Mouse (Mus musculus): ENCODE data around the gene Cd300lf. TPM values are rescaled to one million over a fixed set of nuclear protein-coding genes. Genes with fewer than 3 reads are reported as not detected.

Gene Cd300lf
- total and polyA plus RNA-seq, 2 experiments from 2014 or later = 0.10 to 0.16 TPM

DNA sequence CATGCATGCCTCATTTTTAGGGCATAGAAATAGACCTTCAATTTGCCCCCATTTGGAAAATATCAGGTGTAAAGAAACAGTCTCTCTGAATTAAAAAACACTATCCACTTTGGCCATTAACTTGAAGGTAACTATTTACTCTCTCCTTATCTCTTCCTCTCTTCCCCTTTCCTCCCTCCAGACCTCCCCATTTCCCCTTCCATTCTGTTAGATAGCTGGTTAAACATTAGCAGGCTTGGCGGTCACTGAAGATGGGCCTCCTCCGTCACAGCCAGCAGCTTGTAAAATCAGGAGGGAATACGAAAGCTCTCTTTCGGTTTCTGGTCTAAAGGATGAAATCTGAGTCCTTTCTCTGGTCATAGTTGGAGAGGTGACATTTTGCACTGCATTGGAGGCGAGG, 57.9 kb downstream of the Cd300lf start:
- no peak overlapping the region for H3K4me3 ChIP-seq (ENCODE audit: low read depth, low read length)
- DNase-seq (ENCODE audit: low spot score) = no peak
- no peaks in the 10 kb centered on the region for H3K27me3 ChIP-seq (ENCODE audit: insufficient read depth, low read length)
- no peaks in the 10 kb centered on the region for H3K36me3 ChIP-seq (ENCODE audit: insufficient read depth, low read length)
- no peak for TF ChIP-seq CTCF (IDR thresholded peaks at IDR 0.05)
- no peak for ATAC-seq (ENCODE audit: low FRiP score)
- no peak overlapping the region for H3K4me2 ChIP-seq (ENCODE audit: low read depth, low read length, poor library complexity, severe bottlenecking)
- H3K9me3 ChIP-seq (ENCODE audit: low read length) = no peaks in the 10 kb centered on the region
- WGBS = 80% methylated on average over 5 of the region's 5 CpGs
- no peaks in the 10 kb centered on the region; the same call in 1 of the 2 replicates for H3K4me1 ChIP-seq (ENCODE audit: insufficient read depth, low read length)
- no peak overlapping the region for H3K9ac ChIP-seq (replicated peaks; ENCODE audit: low read length, poor library complexity, severe bottlenecking)
- no peak overlapping the region for H3K27ac ChIP-seq (ENCODE audit: low read depth, low read length)

DNA sequence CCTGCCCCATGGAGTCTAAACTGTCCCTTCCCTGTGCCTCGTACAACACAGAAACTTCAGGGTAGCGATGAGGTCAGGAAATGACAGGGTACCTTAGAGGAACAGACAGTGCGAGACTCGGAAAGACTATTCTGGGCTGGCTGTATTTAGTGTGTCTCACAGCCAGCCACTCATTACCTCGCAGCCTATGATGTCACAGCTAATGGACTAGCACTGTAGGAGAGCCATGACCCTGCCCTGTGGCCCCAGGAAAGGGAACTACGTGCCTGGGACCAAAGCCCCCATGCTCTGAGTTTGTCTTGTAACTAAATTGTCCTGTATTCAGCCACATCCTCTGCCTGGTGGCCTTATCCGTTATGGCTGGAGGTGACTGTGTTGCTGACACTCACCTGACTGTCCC, 58.4 kb downstream of the Cd300lf start:
- ATAC-seq (ENCODE audit: low FRiP score) (no peak), DNase-seq (ENCODE audit: low spot score) (no peak)
- WGBS = 78% methylated on average over 7 of the region's 7 CpGs
- Histone ChIP-seq H3K4me1 (ENCODE audit: insufficient read depth, low read length) (no peaks in the 10 kb centered on the region; the same call in 1 of the 2 replicates), H3K4me3 (ENCODE audit: low read depth, low read length) (no peak overlapping the region), H3K27me3 (ENCODE audit: insufficient read depth, low read length) (no peaks in the 10 kb centered on the region), H3K4me2 (ENCODE audit: low read depth, low read length, poor library complexity, severe bottlenecking) (no peak overlapping the region), H3K9me3 (ENCODE audit: low read length) (no peaks in the 10 kb centered on the region), H3K27ac (ENCODE audit: low read depth, low read length) (no peak overlapping the region), H3K36me3 (ENCODE audit: insufficient read depth, low read length) (no peaks in the 10 kb centered on the region), H3K9ac (replicated peaks; ENCODE audit: low read length, poor library complexity, severe bottlenecking) (no peak overlapping the region)
- no peak for TF ChIP-seq CTCF (IDR thresholded peaks at IDR 0.05)

DNA sequence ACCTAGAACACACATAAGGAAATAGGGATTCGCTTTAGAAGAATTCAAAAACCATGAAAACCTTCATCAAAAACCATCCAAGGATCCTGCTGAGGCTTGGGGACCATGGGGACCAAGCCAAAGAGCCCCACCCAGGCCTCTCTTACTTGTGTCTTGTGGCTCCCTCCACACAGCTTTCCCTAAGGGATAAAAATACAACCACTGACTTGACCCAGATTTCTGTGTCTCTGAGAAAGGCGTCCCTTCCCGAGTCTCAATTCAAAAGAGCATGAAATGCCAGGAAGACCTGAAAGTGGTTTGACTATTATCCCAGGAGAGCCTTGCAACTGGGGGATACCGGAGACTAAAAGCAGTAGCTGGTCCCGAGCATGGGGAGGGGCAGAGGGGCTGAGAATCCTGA, 60.8 kb downstream of the Cd300lf start:
- Histone ChIP-seq H3K27me3 (ENCODE audit: insufficient read depth, low read length) (no peaks in the 10 kb centered on the region), H3K27ac (ENCODE audit: low read depth, low read length) (no peak overlapping the region), H3K4me2 (ENCODE audit: low read depth, low read length, poor library complexity, severe bottlenecking) (no peak overlapping the region), H3K36me3 (ENCODE audit: insufficient read depth, low read length) (no peaks in the 10 kb centered on the region), H3K9me3 (ENCODE audit: low read length) (no peaks in the 10 kb centered on the region), H3K4me1 (ENCODE audit: insufficient read depth, low read length) (no peaks in the 10 kb centered on the region; the same call in 1 of the 2 replicates), H3K4me3 (ENCODE audit: low read depth, low read length) (no peak overlapping the region), H3K9ac (replicated peaks; ENCODE audit: low read length, poor library complexity, severe bottlenecking) (no peak overlapping the region)
- no peak for DNase-seq (ENCODE audit: low spot score)
- no peak for TF ChIP-seq CTCF (IDR thresholded peaks at IDR 0.05)
- WGBS = 51% methylated on average over 5 of the region's 5 CpGs
- ATAC-seq (ENCODE audit: low FRiP score) = no peak

DNA sequence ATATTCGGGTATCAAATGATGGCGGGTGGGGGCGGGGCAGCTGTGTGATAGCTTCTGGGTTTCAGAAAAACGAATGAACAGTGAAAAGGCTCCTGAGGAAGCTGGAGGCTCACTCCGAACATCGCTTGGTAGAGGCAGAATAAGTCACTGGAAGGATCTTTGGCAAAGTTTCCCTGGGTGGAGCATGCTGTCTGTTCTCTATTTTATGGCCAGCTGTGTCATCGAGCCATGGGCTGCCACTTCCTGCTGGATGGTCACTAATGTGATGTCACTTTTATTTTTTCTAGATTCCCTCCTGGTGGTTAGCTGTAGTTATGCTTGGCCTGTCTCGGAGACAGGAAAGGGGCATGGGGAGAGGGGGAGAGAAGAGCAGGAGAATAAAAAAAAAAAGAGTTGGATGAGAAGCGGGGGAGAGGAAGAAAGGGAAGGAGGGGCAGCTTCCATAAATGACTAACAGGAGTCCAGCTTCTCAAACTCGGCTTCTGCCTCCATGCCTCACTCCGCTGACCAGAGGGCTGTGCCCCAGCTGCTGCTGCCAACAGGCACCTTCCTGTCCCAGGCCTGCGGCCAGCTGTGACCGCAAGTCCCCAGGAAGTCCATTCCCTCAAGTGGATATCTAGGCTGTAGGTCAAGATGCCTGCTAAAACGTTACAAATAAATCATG, 62.0 kb downstream of the Cd300lf start:
- no peaks in the 10 kb centered on the region; the same call in 1 of the 2 replicates for H3K4me1 ChIP-seq (ENCODE audit: insufficient read depth, low read length)
- H3K27ac ChIP-seq (ENCODE audit: low read depth, low read length) = no peak overlapping the region
- H3K9me3 ChIP-seq (ENCODE audit: low read length) = no peaks in the 10 kb centered on the region
- peak; percentile 85 for DNase-seq (ENCODE audit: low spot score)
- peak overlapping the region; percentile 10 for H3K4me2 ChIP-seq (ENCODE audit: low read depth, low read length, poor library complexity, severe bottlenecking)
- peak; percentile 31; the same call in 1 of the 2 replicates for TF ChIP-seq CTCF (IDR thresholded peaks at IDR 0.05)
- 19% methylated on average over 14 of the region's 14 CpGs for WGBS
- no peaks in the 10 kb centered on the region for H3K36me3 ChIP-seq (ENCODE audit: insufficient read depth, low read length)
- H3K4me3 ChIP-seq (ENCODE audit: low read depth, low read length) = no peak overlapping the region
- no peaks in the 10 kb centered on the region for H3K27me3 ChIP-seq (ENCODE audit: insufficient read depth, low read length)
- ATAC-seq (ENCODE audit: low FRiP score) = peak; percentile 69
- H3K9ac ChIP-seq (replicated peaks; ENCODE audit: low read length, poor library complexity, severe bottlenecking) = no peak overlapping the region

DNA sequence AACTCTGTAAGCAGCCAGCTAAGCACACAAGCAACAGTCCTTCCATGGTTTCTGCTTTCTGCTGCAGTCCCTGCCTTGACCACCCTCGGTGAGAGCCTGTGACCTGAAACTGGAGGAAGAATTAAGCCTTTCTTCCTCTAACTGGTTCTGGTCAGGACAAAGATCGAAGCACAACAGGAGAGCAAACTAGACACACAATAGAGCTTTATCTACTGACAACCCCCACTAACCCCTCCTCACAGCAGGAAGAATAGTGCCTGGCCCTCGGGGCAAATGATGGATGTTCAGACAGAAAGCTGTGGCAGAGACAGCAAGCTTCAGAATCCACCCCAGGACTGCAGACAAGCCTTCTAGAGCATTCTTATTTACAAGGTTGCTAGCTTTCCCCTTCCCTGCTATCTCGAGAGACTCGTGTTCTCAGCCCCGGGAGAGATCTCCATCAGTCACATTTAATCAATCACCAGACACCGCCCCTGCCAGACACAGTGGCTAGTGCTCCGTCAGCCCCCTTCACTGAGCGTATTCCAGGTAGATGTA, 62.7 kb downstream of the Cd300lf start:
- no peak overlapping the region for H3K4me3 ChIP-seq (ENCODE audit: low read depth, low read length)

DNA sequence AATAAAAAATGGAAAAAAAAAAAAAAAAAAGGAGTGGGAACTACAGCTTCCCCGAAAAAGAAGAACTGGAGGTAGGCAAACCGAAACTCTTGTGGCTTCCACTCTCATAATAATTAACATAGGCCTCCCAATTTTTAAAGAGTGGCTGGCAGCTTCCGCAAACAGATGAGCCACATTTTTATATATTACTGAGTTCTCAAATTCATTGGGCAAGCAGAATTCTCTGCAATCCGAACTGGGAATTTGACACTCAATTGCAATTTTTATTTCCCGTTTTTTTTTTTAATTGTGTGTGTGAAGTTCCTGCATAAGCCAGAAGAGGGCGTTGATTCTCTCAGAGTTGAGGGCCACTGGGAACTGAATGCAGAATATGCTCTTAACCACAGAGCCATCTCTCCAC, 67.0 kb downstream of the Cd300lf start:
- H3K4me2 ChIP-seq (ENCODE audit: low read depth, low read length, poor library complexity, severe bottlenecking) = no peak overlapping the region
- H3K27me3 ChIP-seq (ENCODE audit: insufficient read depth, low read length) = no peaks in the 10 kb centered on the region
- H3K4me1 ChIP-seq (ENCODE audit: insufficient read depth, low read length) = no peaks in the 10 kb centered on the region; the same call in 1 of the 2 replicates
- H3K27ac ChIP-seq (ENCODE audit: low read depth, low read length) = no peak overlapping the region
- no peak overlapping the region for H3K4me3 ChIP-seq (ENCODE audit: low read depth, low read length)
- TF ChIP-seq CTCF (IDR thresholded peaks at IDR 0.05) = peak; percentile 33
- no peak for ATAC-seq (ENCODE audit: low FRiP score)
- WGBS = 75% methylated on average over 6 of the region's 6 CpGs
- no peaks in the 10 kb centered on the region for H3K36me3 ChIP-seq (ENCODE audit: insufficient read depth, low read length)
- no peaks in the 10 kb centered on the region for H3K9me3 ChIP-seq (ENCODE audit: low read length)
- no peak for DNase-seq (ENCODE audit: low spot score)
- H3K9ac ChIP-seq (replicated peaks; ENCODE audit: low read length, poor library complexity, severe bottlenecking) = no peak overlapping the region

More for the DNA sequence above, 62.7 kb downstream of the Cd300lf start:
- TF ChIP-seq CTCF (IDR thresholded peaks at IDR 0.05) = no peak
- H3K9ac ChIP-seq (replicated peaks; ENCODE audit: low read length, poor library complexity, severe bottlenecking) = no peak overlapping the region
- H3K9me3 ChIP-seq (ENCODE audit: low read length) = no peaks in the 10 kb centered on the region
- peak; percentile 44 for DNase-seq (ENCODE audit: low spot score)
- peak overlapping the region; percentile 10 for H3K4me2 ChIP-seq (ENCODE audit: low read depth, low read length, poor library complexity, severe bottlenecking)
- ATAC-seq (ENCODE audit: low FRiP score) = no peak
- no peaks in the 10 kb centered on the region for H3K36me3 ChIP-seq (ENCODE audit: insufficient read depth, low read length)
- H3K4me1 ChIP-seq (ENCODE audit: insufficient read depth, low read length) = no peaks in the 10 kb centered on the region; the same call in 1 of the 2 replicates
- 7% methylated on average over 9 of the region's 9 CpGs for WGBS
- H3K27me3 ChIP-seq (ENCODE audit: insufficient read depth, low read length) = no peaks in the 10 kb centered on the region
- no peak overlapping the region for H3K27ac ChIP-seq (ENCODE audit: low read depth, low read length)

Other genes starting within 250 kb of the Cd300lf start
- gene Cd300a, start 244.0 kb downstream of the Cd300lf start, total RNA-seq (2014; rRNA removed) = 1.5 and 1.8 TPM in 2 replicates
- 1.4 and 1.7 TPM in 2 replicates for gene Cd300a, start 244.0 kb downstream of the Cd300lf start, polyA plus RNA-seq (2015; fragmentation: Nextera tagmentation; extraction: Ambion mirVana)
- gene Cd300lb, start 199.6 kb downstream of the Cd300lf start, total RNA-seq (2014; rRNA removed) = 0.05 and 0.24 TPM in 2 replicates
- gene Cd300lb, start 199.6 kb downstream of the Cd300lf start, polyA plus RNA-seq (2015; fragmentation: Nextera tagmentation; extraction: Ambion mirVana) = 0.05 TPM in 1 of 2 replicates, not detected in the other
- gene Cd300c, start 164.8 kb downstream of the Cd300lf start, total RNA-seq (2014; rRNA removed) = not detected in 2 replicates
- gene Cd300c, start 164.8 kb downstream of the Cd300lf start, polyA plus RNA-seq (2015; fragmentation: Nextera tagmentation; extraction: Ambion mirVana) = not detected in 2 replicates
- not detected in 2 replicates for gene Cd300ld, start 144.1 kb downstream of the Cd300lf start, total RNA-seq (2014; rRNA removed)
- gene Cd300ld, start 144.1 kb downstream of the Cd300lf start, polyA plus RNA-seq (2015; fragmentation: Nextera tagmentation; extraction: Ambion mirVana) = 0.10 TPM in 1 of 2 replicates, not detected in the other
- 0.66 and 0.77 TPM in 2 replicates for gene Cd300c2, start 132.1 kb downstream of the Cd300lf start, total RNA-seq (2014; rRNA removed)
- 1.5 and 1.9 TPM in 2 replicates for gene Cd300c2, start 132.1 kb downstream of the Cd300lf start, polyA plus RNA-seq (2015; fragmentation: Nextera tagmentation; extraction: Ambion mirVana)
- not detected in 2 replicates for gene Cd300ld2, start 117.8 kb downstream of the Cd300lf start, total RNA-seq (2014; rRNA removed)
- not detected in 2 replicates for gene Cd300ld2, start 117.8 kb downstream of the Cd300lf start, polyA plus RNA-seq (2015; fragmentation: Nextera tagmentation; extraction: Ambion mirVana)
- gene Cd300ld4, start 107.0 kb downstream of the Cd300lf start, total RNA-seq (2014; rRNA removed) = not detected in 2 replicates
- not detected in 2 replicates for gene Cd300ld4, start 107.0 kb downstream of the Cd300lf start, polyA plus RNA-seq (2015; fragmentation: Nextera tagmentation; extraction: Ambion mirVana)
- gene Cd300ld5, start 96.2 kb downstream of the Cd300lf start, total RNA-seq (2014; rRNA removed) = 0.82 TPM in 1 of 2 replicates, not detected in the other
- not detected in 2 replicates for gene Cd300ld5, start 96.2 kb downstream of the Cd300lf start, polyA plus RNA-seq (2015; fragmentation: Nextera tagmentation; extraction: Ambion mirVana)
- gene Cd300ld3, start 85.6 kb downstream of the Cd300lf start, total RNA-seq (2014; rRNA removed) = 0.82 TPM in 1 of 2 replicates, not detected in the other
- not detected in 2 replicates for gene Cd300ld3, start 85.6 kb downstream of the Cd300lf start, polyA plus RNA-seq (2015; fragmentation: Nextera tagmentation; extraction: Ambion mirVana)
- gene Cd300e, start 71.8 kb downstream of the Cd300lf start, total RNA-seq (2014; rRNA removed) = 0.19 TPM in 1 of 2 replicates, not detected in the other
- 0.10 and 0.12 TPM in 2 replicates for gene Cd300e, start 71.8 kb downstream of the Cd300lf start, polyA plus RNA-seq (2015; fragmentation: Nextera tagmentation; extraction: Ambion mirVana)
- gene Rab37, start 42.6 kb downstream of the Cd300lf start, total RNA-seq (2014; rRNA removed) = 0.57 and 0.93 TPM in 2 replicates
- 0.67 and 0.90 TPM in 2 replicates for gene Rab37, start 42.6 kb downstream of the Cd300lf start, polyA plus RNA-seq (2015; fragmentation: Nextera tagmentation; extraction: Ambion mirVana)
- 53.3 and 57.3 TPM in 2 replicates for gene Slc9a3r1, start 29.3 kb upstream of the Cd300lf start, total RNA-seq (2014; rRNA removed)
- 65.4 and 72.9 TPM in 2 replicates for gene Slc9a3r1, start 29.3 kb upstream of the Cd300lf start, polyA plus RNA-seq (2015; fragmentation: Nextera tagmentation; extraction: Ambion mirVana)
- gene Tmem104, start 53.5 kb upstream of the Cd300lf start, total RNA-seq (2014; rRNA removed) = 7.8 and 8.5 TPM in 2 replicates
- gene Tmem104, start 53.5 kb upstream of the Cd300lf start, polyA plus RNA-seq (2015; fragmentation: Nextera tagmentation; extraction: Ambion mirVana) = 12.2 and 12.9 TPM in 2 replicates
- 13.0 and 19.3 TPM in 2 replicates for gene Nat9, start 53.9 kb upstream of the Cd300lf start, total RNA-seq (2014; rRNA removed)
- 17.5 and 20.1 TPM in 2 replicates for gene Nat9, start 53.9 kb upstream of the Cd300lf start, polyA plus RNA-seq (2015; fragmentation: Nextera tagmentation; extraction: Ambion mirVana)
- gene Grin2c, start 133.3 kb upstream of the Cd300lf start, total RNA-seq (2014; rRNA removed) = 2.9 and 4.1 TPM in 2 replicates
- gene Grin2c, start 133.3 kb upstream of the Cd300lf start, polyA plus RNA-seq (2015; fragmentation: Nextera tagmentation; extraction: Ambion mirVana) = 0.59 and 0.75 TPM in 2 replicates
- 17.7 and 18.8 TPM in 2 replicates for gene Fdxr, start 143.1 kb upstream of the Cd300lf start, total RNA-seq (2014; rRNA removed)
- gene Fdxr, start 143.1 kb upstream of the Cd300lf start, polyA plus RNA-seq (2015; fragmentation: Nextera tagmentation; extraction: Ambion mirVana) = 14.8 and 16.7 TPM in 2 replicates
- 10.2 and 10.6 TPM in 2 replicates for gene Fads6, start 163.7 kb upstream of the Cd300lf start, total RNA-seq (2014; rRNA removed)
- gene Fads6, start 163.7 kb upstream of the Cd300lf start, polyA plus RNA-seq (2015; fragmentation: Nextera tagmentation; extraction: Ambion mirVana) = 1.4 and 1.6 TPM in 2 replicates
- 0.05 and 1.5 TPM in 2 replicates for gene Otop2, start 173.2 kb upstream of the Cd300lf start, total RNA-seq (2014; rRNA removed)
- gene Otop2, start 173.2 kb upstream of the Cd300lf start, polyA plus RNA-seq (2015; fragmentation: Nextera tagmentation; extraction: Ambion mirVana) = 0.15 and 0.22 TPM in 2 replicates
- gene Ush1g, start 188.0 kb upstream of the Cd300lf start, total RNA-seq (2014; rRNA removed) = 0.14 TPM in 1 of 2 replicates, not detected in the other
- gene Ush1g, start 188.0 kb upstream of the Cd300lf start, polyA plus RNA-seq (2015; fragmentation: Nextera tagmentation; extraction: Ambion mirVana) = 0.21 and 0.32 TPM in 2 replicates
- gene Otop3, start 200.7 kb upstream of the Cd300lf start, total RNA-seq (2014; rRNA removed) = 2.1 and 3.7 TPM in 2 replicates
- gene Otop3, start 200.7 kb upstream of the Cd300lf start, polyA plus RNA-seq (2015; fragmentation: Nextera tagmentation; extraction: Ambion mirVana) = 1.8 and 2.1 TPM in 2 replicates
- 96.0 and 106 TPM in 2 replicates for gene Hid1, start 233.8 kb upstream of the Cd300lf start, total RNA-seq (2014; rRNA removed)
- gene Hid1, start 233.8 kb upstream of the Cd300lf start, polyA plus RNA-seq (2015; fragmentation: Nextera tagmentation; extraction: Ambion mirVana) = 65.6 TPM in 2 replicates
- 66.0 and 68.8 TPM in 2 replicates for gene Cdr2l, start 247.9 kb upstream of the Cd300lf start, total RNA-seq (2014; rRNA removed)
- gene Cdr2l, start 247.9 kb upstream of the Cd300lf start, polyA plus RNA-seq (2015; fragmentation: Nextera tagmentation; extraction: Ambion mirVana) = 16.0 and 17.2 TPM in 2 replicates

All from midbrain, postnatal 0 days (tissue).